Mouse (Mus musculus) gastrocnemius, postnatal 14 days (tissue): ENCODE data around the gene Olfm1. TPM values are rescaled to one million over a fixed set of nuclear protein-coding genes. Genes with fewer than 3 reads are reported as not detected.

ENCODE experiments used
- DNase-seq: peaks from one replicate; pipeline ENCODE4 v3.0.0; 2021; ENCODE audit warnings: mixed read lengths
- intact Hi-C: fragments of 180-260 bp; cut with DNase I; formaldehyde crosslinking; loops from one replicate; pipeline ENCODE4 v1.15.1; 2025; ENCODE audit warnings: low total_unique reads
- total RNA-seq, 2 experiments: library from RNA; stranded (reverse); gene quantifications; 2 replicates each; pipeline ENCODE4 v1.2.3; 2021

Gene Olfm1
- total RNA-seq, 2 experiments from 2014 or later = 9.5 to 13.9 TPM

DNA sequence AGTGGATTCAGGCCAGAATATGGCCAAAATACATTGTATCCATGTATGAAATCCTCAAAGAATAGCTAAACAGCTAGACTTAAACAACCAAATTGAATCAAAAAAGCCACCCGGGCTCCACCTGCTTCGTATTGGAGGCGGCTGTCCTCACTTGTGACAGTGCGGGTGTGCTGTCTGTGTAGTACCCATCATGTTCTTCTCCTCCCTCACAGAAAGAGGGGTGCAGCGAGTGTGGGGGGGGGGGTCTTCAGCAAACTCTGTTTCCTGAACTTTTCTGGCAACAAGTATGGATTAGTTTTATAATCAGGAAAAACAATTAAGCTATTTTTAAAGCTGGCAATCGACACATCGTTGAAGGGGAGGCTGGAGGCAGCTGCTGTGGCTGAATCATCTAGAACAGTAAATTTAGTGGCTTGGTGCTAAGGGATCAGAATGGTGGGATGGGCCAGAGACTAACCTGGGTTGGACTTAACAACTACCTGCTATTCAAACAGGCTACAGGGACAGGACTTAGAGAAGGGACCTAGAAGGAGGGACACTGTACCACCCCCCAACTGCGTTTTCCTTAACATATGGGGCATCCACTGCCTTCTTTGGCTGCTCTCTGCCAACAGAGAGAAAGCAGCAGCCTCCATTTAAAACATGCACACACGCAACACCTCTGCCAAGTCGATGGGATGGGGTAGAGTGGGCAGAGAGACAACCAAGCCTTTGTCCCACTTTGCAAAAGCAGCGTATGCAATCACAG is 79.6 kb downstream of the Olfm1 start:
- DNase-seq = no peak
- intact Hi-C loops = loop anchor here (10.0 kb wide), 1 partner anchor 102 kb away; no protein-coding TSS in a partner anchor

DNA sequence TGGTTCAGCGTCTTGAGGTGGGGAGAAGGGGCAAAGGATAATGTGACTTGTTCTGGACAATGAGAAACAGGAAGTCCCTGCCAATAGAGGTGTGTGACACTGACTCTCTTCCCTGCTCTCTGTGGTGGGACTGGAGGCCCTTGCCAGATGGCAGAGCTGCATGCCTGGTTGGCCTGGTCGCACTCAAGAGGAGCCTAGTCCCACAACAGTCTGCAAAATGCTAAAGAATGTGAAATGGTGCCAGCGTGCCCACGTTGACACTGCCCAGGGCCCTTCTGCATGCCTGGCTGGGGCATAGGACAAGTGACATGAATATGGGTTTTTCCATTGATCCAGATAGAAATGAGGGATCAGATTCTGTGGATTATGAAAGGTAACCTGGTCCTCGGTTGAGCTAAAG is 81.2 kb downstream of the Olfm1 start:
- intact Hi-C loops = loop anchor here (10.0 kb wide), 1 partner anchor 101 kb away; no protein-coding TSS in a partner anchor
- no peak for DNase-seq

DNA sequence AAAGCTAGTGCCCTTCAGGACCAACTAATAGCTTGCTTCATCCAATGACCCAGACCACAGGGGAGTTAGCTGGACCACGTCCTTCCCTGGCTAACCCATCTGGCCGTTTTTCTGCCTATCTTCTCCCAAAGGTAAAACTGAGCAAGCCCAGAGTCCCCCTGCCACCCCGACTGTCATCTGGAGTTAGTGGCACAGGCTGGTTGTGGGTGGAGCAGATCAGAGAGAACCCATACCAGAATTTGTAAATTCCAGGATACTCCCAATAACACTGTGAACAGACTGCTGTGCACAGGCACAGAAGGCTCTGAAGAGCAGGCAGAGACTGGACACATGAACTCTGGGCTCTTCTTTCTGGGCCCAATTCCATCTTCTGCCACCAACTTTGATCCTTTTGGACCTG is 82.6 kb downstream of the Olfm1 start:
- intact Hi-C loops = loop anchor here (5.0 to 10.0 kb wide), 2 partner anchors 68 to 99 kb away; no protein-coding TSS in a partner anchor

DNA sequence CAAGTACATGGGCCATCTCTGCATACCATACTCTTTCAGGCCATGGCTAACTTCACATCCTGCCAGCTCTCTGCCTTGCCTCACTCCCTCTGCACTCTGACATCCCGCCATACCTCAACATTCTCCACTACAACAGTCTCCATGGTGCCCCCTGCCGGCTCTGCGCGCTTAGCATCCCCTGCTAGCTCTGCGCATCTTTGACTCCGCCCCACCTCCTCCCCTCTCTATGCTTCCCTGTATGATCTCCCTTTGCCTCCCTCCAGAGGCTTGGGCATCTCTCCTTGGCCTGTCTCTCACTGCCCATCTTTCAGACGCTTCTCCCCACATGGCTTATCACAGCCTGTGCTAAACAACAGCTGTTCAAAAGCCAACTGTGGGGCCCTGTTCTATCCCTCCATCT is 85.4 kb downstream of the Olfm1 start:
- DNase-seq = peak; percentile 83
- intact Hi-C loops = loop anchor here (5.0 to 10.0 kb wide), 2 partner anchors 71 to 97 kb away; no protein-coding TSS in a partner anchor

More for the DNA sequence above, 82.6 kb downstream of the Olfm1 start:
- no peak for DNase-seq

DNA sequence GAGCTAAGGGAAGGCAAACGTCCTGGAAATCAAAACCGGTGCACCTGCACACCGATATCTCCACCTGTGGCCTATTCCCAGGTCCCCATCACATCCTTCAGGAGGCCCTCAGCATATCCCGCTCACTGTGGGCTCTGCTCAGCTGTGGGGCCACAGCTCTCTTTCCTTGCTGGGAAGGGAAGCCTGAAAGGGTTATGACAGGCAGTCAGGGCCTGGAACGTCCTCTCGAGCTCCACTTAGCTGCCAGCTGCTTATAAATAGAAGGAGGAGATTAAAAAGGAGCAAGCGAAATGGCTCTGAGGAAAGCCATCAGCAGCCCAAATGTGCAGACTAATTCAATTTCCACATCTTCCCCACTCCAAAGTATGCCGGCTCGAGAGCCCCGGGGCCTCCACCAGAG is 86.1 kb downstream of the Olfm1 start:
- no peak for DNase-seq
- intact Hi-C loops = loop anchor here (5.0 to 10.0 kb wide), 2 partner anchors 72 to 96 kb away; no protein-coding TSS in a partner anchor

Other genes with a start within 250 kb of the Olfm1 start
- not detected for gene Fcnb, start 108.1 kb upstream of the Olfm1 start, total RNA-seq